Mouse (Mus musculus) layer of hippocampus, adult 11-12 months (tissue): ENCODE results near the gene Cdan1.

Experiments used
- DNase-seq: peaks from one replicate; pipeline ENCODE4 v3.0.0; 2022; ENCODE audit warnings: low spot score

The Cdan1 gene

DNA sequence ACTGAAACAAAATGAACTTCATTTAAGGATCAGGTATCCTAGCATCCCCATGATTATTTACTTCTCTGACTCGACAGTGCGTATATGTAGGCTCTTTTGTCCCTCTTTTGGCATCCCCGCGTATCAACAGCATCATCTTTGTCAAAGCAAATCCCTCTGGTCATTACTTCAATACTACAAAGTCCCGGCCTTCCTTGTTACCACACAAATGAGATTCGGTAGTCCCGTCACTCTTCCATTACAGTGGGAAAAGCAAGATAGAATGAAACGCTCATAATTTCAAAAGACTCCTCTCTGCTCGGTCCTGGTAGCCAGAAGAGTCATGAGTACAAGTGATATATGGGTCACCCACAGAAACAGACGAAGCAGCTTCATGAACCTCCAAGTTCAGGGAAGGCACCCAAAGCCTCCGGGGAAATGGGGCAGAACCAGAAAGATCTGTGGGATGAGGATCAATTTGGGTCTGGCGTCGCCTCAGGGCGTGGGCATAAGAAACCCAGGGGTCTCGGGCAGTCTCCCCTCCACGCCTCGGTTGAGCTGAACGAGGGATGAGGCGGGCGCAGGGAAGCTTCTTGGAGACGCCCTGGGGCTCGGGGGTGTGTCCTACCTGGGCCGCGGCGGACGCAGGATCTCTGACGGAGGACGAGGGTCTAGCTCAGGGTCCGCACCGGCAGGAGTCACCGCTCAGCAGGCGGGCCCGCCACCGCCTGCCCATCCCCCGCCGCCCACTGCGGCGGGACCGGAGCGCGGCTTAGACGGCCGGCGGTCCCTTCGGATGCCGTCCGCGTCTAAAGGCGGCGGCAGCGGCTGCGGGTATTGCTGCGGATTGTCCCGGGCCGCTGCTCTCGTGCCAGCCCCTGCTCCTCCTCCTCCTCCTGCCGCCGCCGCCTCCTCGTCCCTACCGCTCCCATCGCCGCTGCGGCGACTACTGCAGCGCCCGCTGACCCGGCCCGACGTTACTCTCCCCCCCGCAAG is at the start of gene Cdan1:
TSS of gene Cdan1 (minus strand) at position 680 of the 975 bp plus-strand sequence.
- peak; percentile 44 for DNase-seq

DNA sequence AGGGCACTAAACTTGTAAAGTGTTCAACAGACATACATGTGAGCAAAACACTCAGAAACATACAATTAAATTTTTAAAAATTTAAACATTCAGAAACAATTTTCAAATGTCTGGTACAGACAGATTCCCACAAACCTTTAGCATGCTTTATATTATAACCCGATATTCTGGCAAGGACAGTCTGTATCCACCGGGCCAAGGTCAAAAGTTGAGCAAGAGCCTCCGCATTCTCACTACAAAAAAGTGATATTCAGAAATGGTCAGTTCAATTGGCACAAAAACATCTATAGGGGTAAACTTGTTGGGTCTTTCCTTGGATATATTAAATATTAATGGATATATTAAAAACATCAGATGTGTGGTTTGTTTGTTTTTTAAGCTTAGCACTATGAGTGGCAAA is 46.4 kb upstream of the Cdan1 start:
- DNase-seq = no peak

DNA sequence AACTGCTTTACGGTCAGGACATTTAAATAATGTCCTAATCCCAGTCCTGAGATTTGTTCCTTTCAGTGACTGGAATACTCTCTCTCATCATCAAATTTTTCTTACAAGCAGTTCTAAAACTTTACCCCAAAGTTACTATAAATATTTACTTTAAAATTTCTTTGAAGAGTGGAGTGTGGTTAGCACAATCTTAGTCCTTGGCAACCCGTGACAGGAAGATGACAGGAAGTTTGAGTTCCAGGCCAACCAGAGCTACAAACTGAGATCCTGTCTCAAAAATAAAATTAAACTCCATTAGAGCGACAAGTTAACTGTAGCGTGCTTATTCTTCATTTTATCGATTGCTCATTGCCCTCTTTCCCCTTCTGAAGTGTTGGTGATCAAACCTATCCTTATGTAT is 37.7 kb upstream of the Cdan1 start:
- DNase-seq = no peak

DNA sequence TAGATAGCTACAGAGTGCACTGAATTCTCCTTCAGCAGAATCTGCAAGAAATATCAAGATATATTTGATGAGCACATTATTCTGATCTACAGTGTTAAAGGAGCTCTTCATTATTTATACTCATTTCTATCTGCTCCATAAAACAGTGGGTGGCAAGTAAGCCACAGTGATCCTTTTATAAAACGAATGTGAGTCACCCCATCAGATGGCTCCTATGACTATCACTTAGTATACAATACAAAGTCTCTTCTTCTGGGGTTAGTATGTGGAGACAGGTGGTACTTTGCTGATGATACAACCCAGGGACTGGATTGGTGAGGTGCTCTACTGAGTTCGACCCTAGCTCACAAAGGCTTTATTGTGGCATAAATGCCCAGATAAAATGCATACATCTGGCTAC is 23.3 kb upstream of the Cdan1 start:
- no peak for DNase-seq

DNA sequence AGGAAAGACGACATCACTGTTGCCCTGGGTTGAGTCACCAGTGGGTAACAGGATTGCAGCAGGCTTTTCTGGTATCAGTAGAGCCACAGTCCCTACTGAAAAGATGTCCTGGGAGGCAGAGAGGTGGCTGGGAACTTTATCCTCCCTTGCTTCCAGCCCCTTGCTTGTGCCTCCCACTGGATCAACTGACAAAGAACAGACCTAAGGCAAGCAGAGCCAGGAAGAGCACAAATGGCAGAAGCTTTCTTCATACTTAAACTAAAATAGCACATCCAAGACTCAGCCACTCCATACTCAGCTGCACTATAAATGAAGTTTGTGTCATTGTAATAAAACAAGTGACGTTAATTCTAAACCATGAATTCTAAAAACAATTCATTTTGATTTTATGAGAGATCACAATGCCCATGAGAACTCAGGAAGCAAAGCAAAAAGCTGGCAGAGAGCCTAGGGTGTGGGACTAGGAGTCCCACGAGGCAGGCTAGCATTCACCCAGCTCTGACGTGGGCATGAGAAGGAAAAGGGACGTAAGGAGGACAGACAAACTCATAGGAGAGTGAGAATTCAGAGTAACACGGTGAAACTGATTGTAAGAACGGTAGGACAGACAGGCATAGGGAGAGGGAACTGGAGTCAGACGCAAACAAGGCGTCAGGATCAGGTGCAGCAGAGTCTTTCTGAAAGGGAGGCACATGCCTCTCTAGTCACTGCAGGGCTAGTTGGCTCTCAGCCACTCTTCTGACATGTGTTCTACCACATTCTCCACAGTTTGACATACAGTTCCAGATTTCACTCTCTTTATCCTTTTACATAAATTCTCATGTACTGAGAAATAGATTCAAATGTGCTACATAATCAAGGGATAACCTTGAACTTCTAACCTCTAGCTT is 21.8 kb upstream of the Cdan1 start:
- DNase-seq = no peak

DNA sequence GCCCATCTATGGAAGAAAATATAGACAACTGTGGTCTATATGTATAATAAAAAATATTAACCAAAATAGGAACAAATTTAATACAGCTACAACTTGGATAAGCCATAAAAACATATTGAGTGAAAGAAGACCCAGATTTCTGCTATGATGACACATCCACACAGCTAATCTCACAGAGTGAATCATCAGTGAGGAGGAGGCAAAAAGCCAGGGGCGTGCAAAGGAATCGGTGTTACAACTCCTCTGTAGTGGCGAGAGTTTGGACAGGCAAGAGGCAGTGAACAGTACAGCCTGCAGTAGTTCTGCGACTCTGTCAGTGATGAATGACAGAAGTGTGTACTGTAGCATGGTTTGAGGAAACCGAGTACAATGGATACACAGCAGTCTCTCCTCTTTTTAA is 17.4 kb upstream of the Cdan1 start:
- DNase-seq = no peak

DNA sequence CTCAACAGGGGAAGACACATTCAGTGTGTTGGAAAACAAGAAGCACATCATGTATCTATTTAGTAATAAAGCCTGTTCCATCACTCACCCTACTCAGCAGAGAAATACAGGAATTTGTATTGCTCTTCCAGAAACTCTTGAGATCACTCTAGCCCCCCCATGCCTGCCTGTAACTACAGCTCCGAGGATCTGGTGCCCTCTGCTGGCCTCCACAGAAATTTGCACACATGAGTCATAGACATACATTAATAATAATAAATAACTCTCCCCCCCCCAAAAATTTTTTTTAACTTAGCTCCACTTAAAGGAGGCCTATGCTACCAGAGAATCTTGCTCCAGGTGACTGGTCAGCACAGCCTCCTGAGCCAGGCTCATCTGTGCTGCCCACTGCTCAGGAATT is 16.6 kb upstream of the Cdan1 start:
- no peak for DNase-seq

DNA sequence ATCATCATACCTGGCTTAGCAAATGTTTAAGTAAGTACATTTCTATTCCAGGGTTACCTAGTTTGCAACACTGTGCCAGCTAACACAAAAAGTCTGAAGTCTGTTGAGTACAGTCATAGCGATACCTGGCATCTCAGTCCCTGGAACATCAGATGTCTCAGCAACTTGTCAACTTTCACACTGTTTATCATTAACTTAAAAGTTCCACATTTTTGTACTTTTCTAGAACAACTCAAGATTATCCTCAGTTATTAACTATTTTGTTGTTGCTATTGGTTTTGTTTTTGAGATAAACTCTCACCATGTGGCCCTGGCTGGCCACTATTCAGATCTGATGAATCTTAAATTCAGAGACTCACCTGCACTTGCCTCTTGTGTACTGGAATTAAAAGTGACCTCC is 13.5 kb upstream of the Cdan1 start:
- DNase-seq = no peak

DNA sequence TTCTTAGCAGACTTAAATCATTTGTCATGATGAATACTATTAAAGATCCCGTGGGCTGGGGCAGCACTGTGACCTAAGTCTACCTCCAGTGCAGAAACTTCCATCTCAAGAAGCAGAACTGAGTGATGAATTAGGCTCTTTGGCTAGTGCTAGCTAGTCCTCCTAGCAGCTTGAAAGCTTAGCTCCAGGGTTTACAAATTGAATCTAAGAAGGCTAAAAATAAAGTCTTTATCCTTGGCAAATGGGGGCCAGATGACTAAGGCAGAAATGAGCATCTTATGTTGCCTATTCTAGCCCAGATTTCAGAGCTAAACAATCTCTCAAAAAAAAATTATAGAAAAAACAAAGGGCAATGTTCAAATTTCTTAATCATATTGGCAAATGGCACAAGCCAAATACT is 10.8 kb upstream of the Cdan1 start:
- no peak for DNase-seq

DNA sequence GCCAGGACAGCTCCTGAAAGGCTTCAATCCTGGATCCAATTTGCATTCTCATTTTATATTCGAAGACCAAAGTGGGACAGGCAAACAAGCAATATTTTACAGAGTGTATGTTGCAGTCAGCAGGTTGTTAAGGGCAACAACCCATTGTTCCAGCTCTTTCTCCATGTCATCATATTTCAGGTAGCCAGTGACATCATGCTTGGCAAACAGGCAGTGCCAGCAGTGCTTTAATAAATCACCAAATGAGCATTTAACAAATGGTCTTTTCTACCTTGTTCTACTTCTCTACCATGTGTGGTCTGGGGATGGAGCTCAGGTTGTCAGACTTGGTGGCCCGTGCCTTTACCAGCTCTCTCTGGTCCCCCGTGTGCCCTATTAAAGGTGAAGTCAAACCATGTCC is 8.2 kb upstream of the Cdan1 start:
- DNase-seq = no peak

DNA sequence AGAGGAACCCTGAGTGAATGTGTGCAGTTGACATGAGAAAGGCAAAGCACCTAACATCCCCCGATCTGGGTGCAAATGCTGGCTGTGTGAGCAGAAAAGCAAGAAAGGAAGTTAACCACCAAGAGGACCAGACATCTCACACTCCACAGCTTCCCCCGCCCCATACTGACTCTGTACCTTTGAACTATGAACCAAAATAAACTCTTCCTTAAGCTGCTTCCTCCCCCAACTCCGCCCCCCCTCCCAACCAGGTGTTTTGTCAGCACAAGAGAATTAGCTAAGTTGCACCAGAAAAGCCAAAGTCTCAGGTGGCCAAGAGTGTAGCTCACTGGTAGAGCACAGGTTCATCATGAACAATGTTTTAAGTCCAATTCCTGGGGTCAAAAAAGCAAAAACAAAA is 3.2 kb upstream of the Cdan1 start:
- DNase-seq = no peak

DNA sequence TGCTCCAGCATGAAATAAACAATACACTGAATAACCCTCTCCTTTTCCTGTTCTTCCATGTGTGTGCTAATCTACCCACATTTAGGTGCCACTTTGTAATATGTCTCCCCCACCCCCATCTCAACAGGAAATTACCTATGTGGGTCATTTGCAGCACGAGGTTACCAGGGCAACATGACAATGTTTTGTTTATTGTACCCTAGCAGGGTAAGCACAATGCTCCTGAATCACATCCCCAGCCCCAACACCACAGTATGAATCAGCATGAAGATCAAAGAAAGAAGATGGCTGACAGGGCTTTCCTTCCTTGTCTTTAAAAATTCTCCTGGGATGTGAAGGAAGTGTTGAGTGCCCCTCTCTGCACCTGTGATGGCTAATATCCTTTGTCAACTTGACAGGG is 2.7 kb upstream of the Cdan1 start:
- DNase-seq = no peak

DNA sequence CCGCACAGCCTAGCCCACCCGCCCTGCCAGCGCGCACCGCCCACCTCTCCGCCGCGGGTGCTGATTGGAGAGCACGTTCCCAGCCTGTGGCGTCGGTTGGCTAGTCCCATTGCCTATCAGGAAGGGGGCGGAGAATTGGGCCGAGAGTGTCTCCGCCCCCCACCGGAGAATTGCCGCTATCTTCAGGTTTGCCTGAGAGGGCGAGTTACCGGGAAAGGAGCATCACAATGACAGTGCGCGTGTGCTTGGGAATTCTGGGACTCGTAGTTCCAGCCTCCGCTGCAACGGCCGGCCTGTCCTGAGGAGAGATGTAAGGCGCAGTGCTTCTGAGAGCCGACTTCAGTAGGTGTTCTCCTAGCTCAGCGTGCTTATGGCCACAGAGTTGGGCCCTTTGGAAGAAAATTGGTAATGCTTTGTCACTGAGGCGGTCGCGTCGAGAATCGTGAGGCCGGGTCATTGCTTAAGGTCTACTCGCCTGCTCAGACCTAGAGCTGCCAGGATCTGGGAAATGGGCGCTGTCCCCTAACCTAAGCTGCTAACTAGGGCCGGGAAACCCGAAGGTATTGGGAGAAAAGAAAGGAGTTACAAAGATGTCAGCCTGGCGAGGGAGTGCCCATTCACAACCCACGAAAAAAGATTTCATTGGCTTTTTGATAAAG is 625 bp upstream of the Cdan1 start, which contains the start of gene Ttbk2:
TSS of gene Ttbk2 (minus strand) at position 181 of the 659 bp plus-strand sequence.
- DNase-seq = peak; percentile 99

DNA sequence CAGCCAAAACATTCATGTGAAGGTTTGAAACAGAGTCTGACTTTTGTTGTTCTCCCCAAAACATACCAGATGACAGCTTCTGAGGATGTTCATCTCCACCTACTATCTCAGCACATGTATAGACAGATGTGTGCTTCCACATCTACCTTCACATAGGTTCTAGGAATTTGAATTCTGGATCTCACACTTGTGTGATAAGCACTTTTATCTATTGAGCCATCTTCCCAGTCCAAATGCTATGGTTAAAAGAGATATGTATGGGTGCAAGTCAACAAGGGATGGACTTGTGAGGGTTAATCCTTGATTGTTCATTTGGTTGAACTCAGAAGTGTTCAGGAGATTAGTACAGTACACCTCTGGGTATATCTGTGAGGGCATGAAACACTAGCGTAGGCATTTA is 4.6 kb downstream of the Cdan1 start:
- DNase-seq = no peak

DNA sequence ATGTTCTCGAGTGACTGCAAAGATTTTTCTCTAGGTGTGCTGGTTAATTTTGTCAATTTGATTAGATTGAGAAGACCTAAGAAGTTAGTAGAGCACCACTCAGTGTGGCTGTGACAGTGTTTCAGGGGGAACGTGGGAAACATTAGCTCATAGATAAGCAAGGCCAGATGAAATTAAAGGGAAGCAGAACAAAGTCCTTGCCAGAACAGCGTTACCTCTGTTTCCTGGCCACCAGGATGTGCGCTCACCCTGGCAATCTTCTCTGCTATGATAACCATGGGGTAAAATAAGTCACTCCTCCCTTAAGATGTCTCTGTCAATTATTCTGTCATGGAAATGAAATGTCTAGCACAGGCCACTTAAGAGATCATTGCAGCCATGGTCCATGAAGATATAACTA is 5.9 kb downstream of the Cdan1 start:
- no peak for DNase-seq

DNA sequence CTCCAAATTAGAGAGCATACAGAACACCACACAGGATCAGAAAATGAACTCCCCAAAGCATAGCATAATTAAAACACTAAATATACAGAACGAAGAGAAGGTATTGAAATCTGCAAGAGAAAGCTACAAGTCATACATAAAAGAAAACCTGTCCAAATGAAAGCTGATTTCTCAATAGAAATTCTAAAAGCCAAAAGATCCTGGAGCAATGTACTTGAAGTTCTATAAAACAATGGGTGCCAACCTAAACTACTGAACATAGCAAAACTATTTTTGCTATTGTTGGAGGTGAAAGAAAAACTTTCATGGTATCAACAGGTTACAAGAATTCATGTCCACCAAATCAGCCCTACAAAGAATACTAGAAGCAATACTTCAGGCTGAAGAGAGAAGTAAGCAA is 8.7 kb downstream of the Cdan1 start:
- DNase-seq = no peak

DNA sequence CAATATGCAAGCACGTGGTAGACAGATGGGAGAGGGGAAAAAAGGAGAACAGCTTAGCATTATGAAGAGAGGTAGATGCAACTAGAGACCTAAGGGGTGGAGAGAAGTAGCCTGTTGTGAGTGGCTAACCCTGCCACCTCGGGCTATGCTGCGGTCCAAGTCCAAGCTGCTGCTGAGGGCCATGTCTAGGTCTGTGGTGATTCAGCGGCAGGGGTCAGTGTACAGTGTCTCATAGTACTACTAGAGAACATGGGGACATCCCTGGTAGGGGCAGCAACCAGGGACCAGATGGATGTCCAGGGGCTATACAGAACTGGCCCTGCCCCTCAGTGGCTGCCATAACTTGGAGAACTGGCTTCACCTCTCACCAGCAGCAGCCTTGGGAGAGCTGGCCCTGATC is 14.8 kb downstream of the Cdan1 start:
- no peak for DNase-seq

DNA sequence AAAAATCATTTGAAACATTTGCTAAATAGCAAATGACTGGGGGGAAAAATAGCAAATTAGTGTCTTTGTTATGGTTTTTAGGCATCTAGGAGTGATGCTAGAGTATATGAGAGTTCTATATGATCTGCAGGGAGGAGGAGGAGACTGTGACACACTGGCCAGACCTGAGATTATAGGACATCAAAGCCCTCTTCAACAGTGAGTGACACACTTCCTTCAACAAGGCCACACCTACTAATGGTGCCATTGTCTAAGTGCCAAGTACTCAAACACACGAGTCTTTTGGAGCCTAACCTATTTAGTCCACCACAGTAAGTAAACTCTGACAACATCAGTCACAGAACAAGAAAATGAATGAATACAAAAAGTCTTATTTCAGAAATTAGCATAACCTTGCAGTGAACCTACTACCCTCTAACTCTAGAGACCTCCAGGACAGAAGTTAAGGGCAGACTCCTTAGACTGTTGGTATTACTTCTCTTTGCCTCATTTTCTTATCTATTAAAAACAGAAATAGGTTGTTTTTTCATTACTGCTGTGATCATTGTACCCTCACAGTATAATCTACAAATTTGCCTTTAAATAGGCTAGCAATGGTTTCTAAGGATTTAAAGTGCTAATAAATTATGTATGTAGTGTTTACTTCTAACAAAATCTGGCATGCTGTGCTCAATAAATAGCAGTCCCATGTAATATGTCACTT is 22.8 kb downstream of the Cdan1 start:
- no peak for DNase-seq

DNA sequence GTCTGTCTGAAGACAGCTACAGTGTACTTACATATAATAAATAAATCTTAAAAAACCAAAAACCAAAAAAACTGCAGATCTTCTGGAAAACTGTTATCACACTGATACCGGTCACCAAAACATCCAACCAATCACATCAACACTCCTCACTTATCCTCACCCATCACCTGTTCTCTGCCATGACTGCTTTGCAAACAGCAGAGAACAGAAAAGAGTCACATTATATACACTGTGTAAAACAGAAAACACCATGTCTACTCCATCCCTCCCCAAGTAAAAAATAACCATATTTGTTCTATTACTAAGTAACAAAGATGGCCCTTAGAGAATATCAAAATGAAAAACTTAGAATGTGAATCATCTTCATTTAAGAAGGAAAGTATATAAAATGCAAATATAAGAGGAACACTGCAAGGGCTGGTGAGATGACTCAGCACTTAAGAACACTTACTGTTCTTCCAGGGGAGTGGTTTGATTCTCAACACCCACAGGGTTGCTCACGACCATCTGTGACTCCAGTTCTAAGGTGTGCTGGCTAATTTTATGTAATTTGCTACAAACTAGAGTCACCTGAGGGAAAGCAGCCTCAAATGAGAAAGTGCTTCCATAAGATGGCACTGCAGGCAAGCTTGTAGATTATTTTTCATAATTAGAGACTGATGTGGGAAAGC is 79.5 kb downstream of the Cdan1 start:
- DNase-seq = peak; percentile 19

DNA sequence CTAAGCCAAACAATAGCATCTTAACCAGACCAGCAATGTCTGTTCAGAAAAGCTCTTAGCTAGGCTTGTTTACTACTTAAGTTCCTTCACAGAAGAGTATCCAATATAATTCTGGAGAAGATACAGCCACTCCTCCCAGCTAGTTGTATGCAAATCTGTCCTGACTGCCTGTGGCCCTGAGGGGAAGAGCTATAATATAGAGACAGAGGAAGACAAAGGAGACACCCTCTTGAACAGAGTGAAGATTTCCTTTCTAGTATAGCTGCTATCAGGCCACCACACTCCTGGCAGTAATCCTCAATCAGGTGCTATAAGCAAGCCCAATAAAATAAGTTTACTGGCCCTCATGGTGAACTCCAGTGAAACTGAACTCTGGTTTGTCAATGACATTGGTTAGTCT is 88.0 kb downstream of the Cdan1 start:
- no peak for DNase-seq

DNA sequence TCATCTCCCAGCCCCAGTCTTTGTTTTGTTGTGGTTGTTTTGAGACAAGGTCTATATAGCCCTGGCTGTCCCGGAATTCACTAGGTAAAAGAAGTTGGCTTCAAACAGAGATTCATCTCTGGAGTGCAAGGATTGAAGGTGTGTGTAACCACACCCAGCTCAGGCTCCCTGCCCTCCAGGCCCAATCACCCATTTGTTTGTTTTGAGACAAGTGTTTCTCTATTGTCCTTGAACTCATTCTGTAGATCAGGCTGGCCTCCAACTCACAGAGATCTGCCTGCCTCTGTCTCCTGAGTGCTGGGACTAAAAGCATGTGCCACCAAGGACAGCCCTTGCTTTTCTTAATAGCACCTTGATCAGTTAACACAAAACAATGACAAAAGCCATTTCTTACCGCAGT is 101.9 kb downstream of the Cdan1 start:
- DNase-seq = no peak
